13 mouse cellular contexts compared by ENCODE assay signal in the genomic region with DNA sequence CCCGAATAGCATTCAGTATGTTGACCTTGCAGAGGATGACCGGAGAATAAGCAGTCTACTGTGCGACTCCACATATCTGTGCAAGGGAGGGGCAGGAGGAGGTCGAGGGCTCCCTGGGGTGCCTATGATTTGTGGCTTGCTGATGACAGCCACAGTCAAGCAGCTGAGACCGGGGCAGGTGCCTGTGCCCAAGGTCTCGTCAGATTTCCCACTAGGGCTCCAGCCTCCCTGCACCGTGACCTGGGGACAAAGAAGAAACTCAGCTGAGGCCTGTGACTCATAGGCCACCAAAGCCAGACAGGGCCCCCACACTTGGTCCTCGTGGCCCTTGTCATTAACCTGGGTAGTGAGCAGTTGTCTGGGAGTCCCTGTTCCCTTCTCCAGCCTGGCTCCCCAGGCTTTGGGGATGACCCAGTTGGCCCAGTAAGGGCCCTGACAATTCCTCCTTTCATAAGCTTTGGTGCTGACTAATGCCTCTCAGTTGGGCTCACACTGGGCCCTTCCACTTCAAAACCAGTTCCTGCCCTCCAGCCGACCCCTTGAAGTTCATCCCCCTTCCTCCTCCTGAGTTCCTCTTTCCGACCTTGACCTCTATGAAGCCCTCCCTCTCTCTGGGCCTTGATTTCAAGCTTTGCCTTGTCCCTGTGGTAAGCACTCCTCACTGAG. TPM values are rescaled to one million over a fixed set of nuclear protein-coding genes. Genes with fewer than 3 reads are reported as not detected.
DNase-seq lines count a peak whose midpoint lies in the region; ATAC-seq and TF ChIP-seq lines count a peak whose summit lies in the region.
"Had no signal": no experiment of that assay in that cellular context is flagged by ENCODE, and none has a peak within 500 bp of the region (broad histone marks: within the 10 kb centered on the region; RNA-seq: fewer than 3 reads in every experiment).

No protein-coding gene starts in this region.

- no peaks in the 10 kb centered on the region for H3K9me3 ChIP-seq in heart, embryonic 11.5 days (replicated peaks; ENCODE audit: control insufficient read depth, low read length)
- H3K9me3 ChIP-seq in midbrain, embryonic 11.5 days (ENCODE audit: control insufficient read depth, low read length): no peaks in the 10 kb centered on the region
- H3K9me3 ChIP-seq: G1E; kidney, embryonic 15.5 days; liver, embryonic 13.5 days had no signal

- H3K4me3 ChIP-seq in layer of hippocampus, adult 2 months: no peak overlapping the region
- no peak overlapping the region for H3K4me3 ChIP-seq in heart, embryonic 11.5 days (ENCODE audit: low read depth, low read length)
- no peak overlapping the region for H3K4me3 ChIP-seq in midbrain, embryonic 11.5 days (ENCODE audit: low read depth, low read length)
- H3K4me3 ChIP-seq: kidney, embryonic 15.5 days; liver, embryonic 13.5 days had no signal

- peak in 1 of 2 experiments; percentile 23 for DNase-seq in layer of hippocampus, adult 2 months (ENCODE audit: low spot score in 2 of 2)
- no peak for DNase-seq in layer of hippocampus, postnatal 25 days (ENCODE audit: extremely low spot score in 1 of 2, low spot score in 1 of 2)
- DNase-seq in R1 (ENCODE audit: low read depth, low spot score): peak; percentile 68
- DNase-seq in cerebellum, adult 8-10 months: no peak
- DNase-seq in urinary bladder, adult 18-20 months (ENCODE audit: low spot score in 2 of 2): no peak
- no peak for DNase-seq in midbrain, embryonic 11.5 days (ENCODE audit: low spot score, missing footprints)
- DNase-seq: liver, embryonic 13.5 days had no signal

- H3K36me3 ChIP-seq in heart, embryonic 11.5 days (ENCODE audit: control insufficient read depth, insufficient read depth, low read length): no peaks in the 10 kb centered on the region
- H3K36me3 ChIP-seq in midbrain, embryonic 11.5 days (ENCODE audit: control insufficient read depth, insufficient read depth, low read length): no peaks in the 10 kb centered on the region
- H3K36me3 ChIP-seq: G1E; kidney, embryonic 15.5 days; liver, embryonic 13.5 days had no signal

- ATAC-seq in heart, embryonic 11.5 days (replicated peaks; ENCODE audit: insufficient number of reproducible peaks, low FRiP score, low TSS enrichment): no peak
- ATAC-seq in megakaryocyte progenitor cell, adult 5-6 weeks (replicated peaks; ENCODE audit: poor library complexity): peak; percentile 27
- no peak for ATAC-seq in midbrain, embryonic 11.5 days (ENCODE audit: low FRiP score)
- ATAC-seq: hindbrain, embryonic 16.5 days had no signal

- 45% methylated on average over 10 of the region's 10 CpGs for WGBS in heart, embryonic 11.5 days (ENCODE audit: insufficient replicate concordance)
- 75% methylated on average over 10 of the region's 10 CpGs for WGBS in midbrain, embryonic 11.5 days

- TF ChIP-seq CTCF in layer of hippocampus, adult 2 months (conservative IDR thresholded peaks at IDR 0.05): no peak

- H3K27me3 ChIP-seq in heart, embryonic 11.5 days (ENCODE audit: control insufficient read depth, insufficient read depth, low read length): peaks cover 8% of the 10 kb centered on the region
- H3K27me3 ChIP-seq in midbrain, embryonic 11.5 days (ENCODE audit: control insufficient read depth, insufficient read depth, low read length): no peaks in the 10 kb centered on the region
- H3K27me3 ChIP-seq: kidney, embryonic 15.5 days had no signal

- H3K27ac ChIP-seq in layer of hippocampus, adult 2 months: peak overlapping the region; percentile 48; the same call in 1 of the 2 replicates
- H3K27ac ChIP-seq in heart, embryonic 11.5 days (ENCODE audit: low read depth, low read length): peak overlapping the region; percentile 57
- H3K27ac ChIP-seq in midbrain, embryonic 11.5 days (ENCODE audit: low read depth, low read length): no peak overlapping the region
- H3K27ac ChIP-seq: kidney, embryonic 15.5 days; liver, embryonic 13.5 days; macrophage had no signal

- H3K9ac ChIP-seq in heart, embryonic 11.5 days (ENCODE audit: low read depth, low read length): no peak overlapping the region
- H3K9ac ChIP-seq in midbrain, embryonic 11.5 days (ENCODE audit: low read length): no peak overlapping the region
- H3K9ac ChIP-seq: kidney, embryonic 15.5 days; liver, embryonic 13.5 days had no signal

- no peak overlapping the region for H3K4me2 ChIP-seq in heart, embryonic 11.5 days
- H3K4me2 ChIP-seq in midbrain, embryonic 11.5 days: no peak overlapping the region
- H3K4me2 ChIP-seq: kidney, embryonic 15.5 days; liver, embryonic 13.5 days had no signal

- peaks cover 51% of the 10 kb centered on the region for H3K4me1 ChIP-seq in heart, embryonic 11.5 days (ENCODE audit: control insufficient read depth, insufficient read depth, low read length)
- H3K4me1 ChIP-seq in midbrain, embryonic 11.5 days (ENCODE audit: control insufficient read depth, insufficient read depth, low read length): no peaks in the 10 kb centered on the region

RNA-seq across cellular contexts. Expression of a gene that starts 39.4 kb away (rescaled TPM):
- total RNA-seq in layer of hippocampus, adult 2 months (2021): 1 to 10 TPM in 1 of 2 experiments, under 1 TPM in 1; 0.92 to 1.7 TPM
- total RNA-seq in layer of hippocampus, postnatal 25 days (2021): 1 to 10 TPM; 1.3 to 2.1 TPM
- polyA plus RNA-seq in heart, embryonic 11.5 days (2014; fragmentation: Nextera tagmentation; extraction: Ambion mirVana): 0.06 and 0.11 TPM in 2 replicates
- 0.12 and 1.4 TPM in 2 replicates for total RNA-seq in megakaryocyte progenitor cell, adult 5-6 weeks (2015)
- total RNA-seq in megakaryocyte progenitor cell, adult 5-6 weeks (2017): 0.20 and 0.37 TPM in 2 replicates
- not detected in 2 replicates for polyA plus RNA-seq in midbrain, embryonic 11.5 days (2014; fragmentation: Nextera tagmentation; extraction: Ambion mirVana)
- polyA plus RNA-seq: liver, embryonic 13.5 days had no signal
